Mouse (Mus musculus) neural tube, embryonic 11.5 days (tissue): Measurements from ENCODE around the gene Rpl35. TPM values are rescaled to one million over a fixed set of nuclear protein-coding genes. Genes with fewer than 3 reads are reported as not detected.
"Not testable (repeated sequence)": the region's sequence is repeated elsewhere in the genome, so short reads cannot be mapped to it uniquely, and the experiment has no call there.

ENCODE experiments used
- ATAC-seq: fragments of 200-750 bp; cut with Nextera tagmentation; 2 replicates; pipeline ENCODE4 v1.8.0; 2017; ENCODE audit warnings: moderate number of reproducible peaks, mild to moderate bottlenecking, moderate TSS enrichment, moderate library complexity; ENCODE audit not compliant: insufficient read depth, low FRiP score, low TSS enrichment
- DNase-seq: peaks from one replicate; pipeline ENCODE4 v3.0.0-alpha.2; 2015; ENCODE audit warnings: low spot score
- H3K27ac ChIP-seq: fragments of 300-500 bp; sonication (generic); 2 replicates; pipeline ENCODE4 v1.5.1; 2014; ENCODE audit warnings: low read depth, mild to moderate bottlenecking, low read length
- H3K27me3 ChIP-seq: fragments of 300-500 bp; sonication (generic); 2 replicates; pipeline ENCODE4 v1.6.1; 2014; ENCODE audit warnings: mild to moderate bottlenecking, low read length, mixed read lengths; ENCODE audit not compliant: control insufficient read depth, insufficient read depth
- H3K36me3 ChIP-seq: fragments of 300-500 bp; sonication (generic); 2 replicates; pipeline ENCODE4 v1.6.1; 2014; ENCODE audit warnings: mild to moderate bottlenecking, low read length, moderate library complexity, mixed read lengths; ENCODE audit not compliant: control insufficient read depth, insufficient read depth
- H3K4me1 ChIP-seq: fragments of 300-500 bp; sonication (generic); 2 replicates; pipeline ENCODE4 v1.6.1; 2014; ENCODE audit warnings: low read length, mixed read lengths; ENCODE audit not compliant: control insufficient read depth, insufficient read depth
- H3K4me2 ChIP-seq: fragments of 300-500 bp; sonication (generic); 2 replicates; pipeline ENCODE4 v1.6.1; 2014; ENCODE audit warnings: low read depth, mild to moderate bottlenecking, moderate library complexity
- H3K4me3 ChIP-seq: fragments of 300-500 bp; sonication (generic); 2 replicates; pipeline ENCODE4 v1.5.1; 2014; ENCODE audit warnings: low read depth, low read length
- H3K9ac ChIP-seq: fragments of 300-500 bp; sonication (generic); 2 replicates; pipeline ENCODE4 v1.6.1; 2014; ENCODE audit warnings: mild to moderate bottlenecking, low read length
- H3K9me3 ChIP-seq: fragments of 300-500 bp; sonication (generic); 2 replicates; pipeline ENCODE4 v1.6.1; 2016; ENCODE audit warnings: low read length; ENCODE audit not compliant: control insufficient read depth
- WGBS: fragments of 180-500 bp; shearing (Covaris S2); extraction: QIAGEN DNeasy Blood & Tissue Kit; methylation state at CpG from one replicate; pipeline ENCODE4 v1.1.7; 2014; 5-methylcytosine and 5-hydroxymethylcytosine counted together
- polyA plus RNA-seq: library from polyadenylated mRNA; unstranded; fragments of >200 nt; fragmentation: Nextera tagmentation; extraction: Ambion mirVana; gene quantifications from 2 replicates; pipeline ENCODE4 v1.2.1, GENCODE M21; 2014

Rpl35 gene
- polyA plus RNA-seq, 1 experiment from 2014 or later: 909 TPM

DNA sequence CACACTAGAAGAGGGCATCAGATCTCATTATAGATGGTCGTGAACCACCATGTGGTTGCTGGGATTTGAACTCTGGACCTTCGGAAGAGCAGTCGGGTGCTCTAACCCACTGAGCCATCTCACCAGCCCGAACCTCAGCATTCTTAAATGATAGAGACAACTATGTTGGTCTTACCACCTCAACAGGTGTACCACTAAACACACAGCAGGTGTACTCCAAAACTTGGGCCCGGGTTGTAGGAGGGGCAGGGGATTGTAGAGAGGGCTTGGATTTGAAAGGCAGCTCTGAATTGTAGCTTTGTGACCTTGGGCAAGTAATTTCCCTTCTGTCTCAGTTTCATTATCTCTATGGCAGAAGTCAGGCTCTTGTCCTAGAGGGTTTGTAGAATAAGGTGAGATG, 4.7 kb upstream of the Rpl35 start:
- 91% methylated on average over 4 of the region's 5 CpGs for WGBS
- H3K4me3 ChIP-seq, H3K4me2 ChIP-seq: not testable (repeated sequence)

DNA sequence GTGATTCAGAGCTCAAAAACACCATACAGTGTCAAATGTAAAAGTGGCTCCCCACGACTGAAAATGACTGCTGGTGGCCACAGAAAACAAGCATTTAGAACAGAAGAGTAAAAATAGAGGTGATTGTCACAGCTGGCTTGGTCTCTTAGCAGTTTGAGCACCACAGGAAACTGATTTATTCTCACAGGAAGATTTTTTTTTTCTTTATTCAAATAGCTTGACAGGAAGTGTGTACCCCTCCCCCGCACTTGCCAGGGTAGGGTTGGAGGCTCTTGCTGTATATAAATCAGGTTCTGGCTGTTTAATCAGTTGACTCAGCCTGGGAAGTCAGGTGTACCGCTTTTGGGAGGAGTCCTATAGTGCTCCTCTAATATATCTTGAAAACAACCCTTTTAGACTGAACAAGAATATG, 3.5 kb upstream of the Rpl35 start:
- 27% methylated on average over 3 of the region's 3 CpGs for whole genome bisulfite sequencing
- H3K9me3 ChIP-seq: no peaks in the 10 kb centered on the region
- peak overlapping the region; percentile 82 for H3K9ac ChIP-seq
- no peaks in the 10 kb centered on the region for H3K27me3 ChIP-seq
- peak overlapping the region; percentile 91 for H3K4me2 ChIP-seq
- H3K4me3 ChIP-seq: peak overlapping the region; percentile 82
- 0 out of 2 replicates have a peak, but pooled peaks cover 5% of the 10 kb centered on the region for H3K36me3 ChIP-seq
- H3K27ac ChIP-seq: no peak overlapping the region
- H3K4me1 ChIP-seq: peaks cover 14% of the 10 kb centered on the region
- ATAC-seq: no peak
- no peak for DNase-seq

More for the DNA sequence above, 4.7 kb upstream of the Rpl35 start:
- not testable (repeated sequence) for ATAC-seq, DNase-seq, H3K9ac ChIP-seq, H3K36me3 ChIP-seq, H3K27ac ChIP-seq, H3K9me3 ChIP-seq, H3K27me3 ChIP-seq
- H3K4me1 ChIP-seq: peaks cover 11% of the 10 kb centered on the region

GRCm38 (mm10) chr2:39008350-39008851, 3.0 kb upstream of the Rpl35 start:
- H3K36me3 ChIP-seq: peaks cover 4% of the 10 kb centered on the region; the same call in 1 of the 2 replicates
- H3K9me3 ChIP-seq: no peaks in the 10 kb centered on the region
- ATAC-seq (peak; percentile 26), DNase-seq (no peak)
- peak overlapping the region; percentile 91 for H3K4me2 ChIP-seq
- peak overlapping the region; percentile 82 for H3K4me3 ChIP-seq
- WGBS: under 1% methylated on average over 25 of the region's 25 CpGs
- peak overlapping the region; percentile 90 for H3K27ac ChIP-seq
- H3K27me3 ChIP-seq: no peaks in the 10 kb centered on the region
- peaks cover 19% of the 10 kb centered on the region for H3K4me1 ChIP-seq
- peak overlapping the region; percentile 82 for H3K9ac ChIP-seq

DNA sequence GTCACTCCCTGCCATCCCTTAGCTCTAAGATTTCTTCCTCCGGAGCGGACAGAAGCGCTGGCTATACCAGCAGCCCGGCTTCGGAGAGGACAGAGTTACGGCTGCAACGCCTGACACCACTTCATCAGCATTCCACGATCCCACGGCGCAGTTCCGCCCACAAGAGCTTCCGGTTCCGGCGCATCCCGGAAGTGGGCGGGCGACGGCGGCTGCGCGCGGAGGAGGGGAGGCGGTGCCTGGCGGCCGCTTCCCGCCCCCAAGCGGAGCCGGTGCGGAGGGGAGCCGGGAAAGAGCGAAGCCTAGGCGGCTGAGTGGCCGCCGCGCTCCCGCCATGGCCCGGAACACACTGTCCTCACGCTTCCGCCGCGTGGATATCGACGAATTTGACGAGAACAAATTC, 2.4 kb upstream of the Rpl35 start:
- Histone ChIP-seq H3K4me3 (peak overlapping the region; percentile 82), H3K9me3 (no peaks in the 10 kb centered on the region), H3K27ac (peak overlapping the region; percentile 90), H3K4me1 (peaks cover 24% of the 10 kb centered on the region), H3K27me3 (no peaks in the 10 kb centered on the region), H3K4me2 (peak overlapping the region; percentile 91), H3K9ac (peak overlapping the region; percentile 82), H3K36me3 (peaks cover 5% of the 10 kb centered on the region; the same call in 1 of the 2 replicates)
- DNase-seq: peak; percentile 95
- ATAC-seq: peak; percentile 87
- under 1% methylated on average over 44 of the region's 44 CpGs for WGBS

DNA sequence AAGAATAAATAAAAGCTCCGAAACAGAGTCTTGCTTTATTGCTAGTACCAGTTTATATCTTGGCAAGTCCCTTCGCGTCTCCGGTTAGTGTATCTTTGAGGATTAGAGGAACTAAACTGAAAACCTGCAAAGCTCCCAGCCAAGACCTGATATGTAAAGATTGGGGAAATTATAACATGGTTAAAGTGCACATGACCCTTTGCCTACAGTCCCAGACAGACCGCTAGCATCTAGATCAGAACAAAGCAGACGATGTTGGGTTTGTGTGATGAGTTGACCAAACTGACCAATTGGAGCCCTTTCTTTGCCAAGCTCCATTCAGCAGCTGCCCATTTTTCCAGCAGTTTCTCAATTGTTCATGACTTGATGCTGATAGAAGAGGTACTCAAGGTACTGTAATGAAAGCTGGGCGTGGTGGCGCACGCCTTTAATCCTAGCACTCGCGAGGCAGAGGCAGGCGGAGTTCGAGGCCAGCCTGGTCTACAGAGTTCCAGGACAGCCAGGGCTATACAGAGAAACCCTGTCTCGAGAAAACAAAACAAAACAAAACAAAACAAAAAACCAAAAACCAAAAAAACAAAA, 816 bp upstream of the Rpl35 start:
- 91% methylated on average over 14 of the region's 14 CpGs for WGBS
- Histone ChIP-seq H3K9me3 (no peaks in the 10 kb centered on the region), H3K4me2 (peak overlapping the region; percentile 94), H3K27ac (no peak overlapping the region), H3K9ac (no peak overlapping the region), H3K4me3 (no peak overlapping the region), H3K36me3 (peaks cover 11% of the 10 kb centered on the region), H3K27me3 (no peaks in the 10 kb centered on the region), H3K4me1 (peaks cover 26% of the 10 kb centered on the region)
- no peak for ATAC-seq
- DNase-seq: no peak

DNA sequence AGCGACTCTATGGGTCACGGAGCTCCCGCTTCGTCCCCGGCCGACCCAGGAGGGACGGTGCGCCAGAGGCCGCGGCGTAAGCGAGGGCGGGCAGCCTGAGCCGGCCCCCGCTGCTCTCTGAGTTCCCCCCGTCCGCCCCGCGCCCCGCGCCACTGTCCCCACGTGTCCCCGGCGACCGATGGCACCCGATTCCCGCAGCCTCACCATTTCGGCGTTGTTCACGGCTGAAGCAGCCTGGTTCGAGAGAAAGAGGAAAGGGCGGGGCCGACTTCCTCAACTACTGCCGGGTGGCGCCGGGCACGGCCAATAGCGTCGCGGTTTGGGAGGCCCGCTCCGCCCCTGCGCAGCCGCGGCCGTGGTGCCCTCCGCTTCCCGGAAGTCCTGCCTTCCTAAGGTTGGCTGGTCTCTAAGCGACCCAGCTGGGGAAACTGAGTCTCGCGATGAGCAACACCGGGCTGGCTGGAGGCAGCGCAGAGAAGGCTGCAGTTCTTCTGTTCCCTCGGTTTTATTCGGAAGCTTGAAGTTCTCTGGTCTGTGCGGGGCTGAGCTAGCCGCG, 466 bp downstream of the Rpl35 start, which contains the start of gene Arpc5l:
Arpc5l (plus strand) TSS at position 469 of the 556 bp plus-strand sequence.
- DNase-seq: peak; percentile 93
- Histone ChIP-seq H3K4me3 (peak within 1 kb of the TSS; percentile 77), H3K4me2 (peak within 1 kb of the TSS; percentile 94), H3K4me1 (peaks cover 26% of the 10 kb centered on the region), H3K9me3 (no peaks in the 10 kb centered on the region), H3K9ac (peak within 1 kb of the TSS; percentile 86), H3K27ac (peak within 1 kb of the TSS; percentile 81; the same call in 1 of the 2 replicates), H3K27me3 (no peaks in the 10 kb centered on the region), H3K36me3 (peaks cover 23% of the 10 kb centered on the region)
- WGBS: under 1% methylated on average over 58 of the region's 58 CpGs
- ATAC-seq: peak; percentile 85

- no peak; the same call in 1 of the 2 replicates for ATAC-seq
Observed at GRCm38 (mm10) chr2:39004372-39004771, 1.1 kb downstream of the Rpl35 start.

GRCm38 (mm10) chr2:39003512-39003911, 1.9 kb downstream of the Rpl35 start:
- Histone ChIP-seq H3K4me3 (peak overlapping the region; percentile 77), H3K27me3 (no peaks in the 10 kb centered on the region), H3K27ac (no peak overlapping the region), H3K4me1 (peaks cover 16% of the 10 kb centered on the region), H3K36me3 (peaks cover 23% of the 10 kb centered on the region), H3K9me3 (no peaks in the 10 kb centered on the region), H3K4me2 (peak overlapping the region; percentile 94), H3K9ac (peak overlapping the region; percentile 86)
- DNase-seq (no peak), ATAC-seq (no peak)
- WGBS: 73% methylated on average over 5 of the region's 5 CpGs

More at GRCm38 (mm10) chr2:39004372-39004771, 1.1 kb downstream of the Rpl35 start:
- Histone ChIP-seq H3K4me3 (peak overlapping the region; percentile 77), H3K9me3 (no peaks in the 10 kb centered on the region), H3K27ac (peak overlapping the region; percentile 81; the same call in 1 of the 2 replicates), H3K4me2 (peak overlapping the region; percentile 94), H3K9ac (peak overlapping the region; percentile 86), H3K36me3 (peaks cover 23% of the 10 kb centered on the region), H3K27me3 (no peaks in the 10 kb centered on the region), H3K4me1 (peaks cover 25% of the 10 kb centered on the region)
- DNase-seq: peak; percentile 37
- 1% methylated on average over 11 of the region's 11 CpGs for WGBS
